Mouse (Mus musculus) forebrain, postnatal 0 days (tissue): ENCODE results near the gene Relt. TPM values are rescaled to one million over a fixed set of nuclear protein-coding genes. Genes with fewer than 3 reads are reported as not detected.
"Not testable (repeated sequence)": the region's sequence is repeated elsewhere in the genome, so short reads cannot be mapped to it uniquely, and the experiment has no call there.

Source experiments
- ATAC-seq: fragments of 200-750 bp; cut with Nextera tagmentation; 2 replicates; pipeline ENCODE4 v1.8.0; 2017; ENCODE audit warnings: mild to moderate bottlenecking, moderate library complexity
- DNase-seq: peaks from one replicate; pipeline ENCODE4 v3.0.0-alpha.2; 2015
- H3K27ac ChIP-seq: fragments of 300-500 bp; sonication (generic); 2 replicates; pipeline ENCODE4 v1.5.1; 2014; ENCODE audit warnings: low read depth, mild to moderate bottlenecking, antibody characterized with exemption, low read length, moderate library complexity, mixed read lengths
- H3K27me3 ChIP-seq: fragments of 300-500 bp; sonication (generic); 2 replicates; pipeline ENCODE4 v1.6.1; 2014; ENCODE audit warnings: mild to moderate bottlenecking, low read length, mixed read lengths; ENCODE audit not compliant: insufficient read depth
- H3K36me3 ChIP-seq: fragments of 300-500 bp; sonication (generic); 2 replicates; pipeline ENCODE4 v1.6.1; 2014; ENCODE audit warnings: mild to moderate bottlenecking, moderate library complexity; ENCODE audit not compliant: insufficient read depth
- H3K4me1 ChIP-seq: fragments of 300-500 bp; sonication (generic); 2 replicates; pipeline ENCODE4 v1.6.1; 2014; ENCODE audit warnings: antibody characterized with exemption; ENCODE audit not compliant: insufficient read depth
- H3K4me2 ChIP-seq: fragments of 300-500 bp; sonication (generic); 2 replicates; pipeline ENCODE4 v1.6.1; 2014; ENCODE audit warnings: low read depth, mild to moderate bottlenecking, moderate library complexity
- H3K4me3 ChIP-seq: fragments of 300-500 bp; sonication (generic); 2 replicates; pipeline ENCODE4 v1.5.1; 2014; ENCODE audit warnings: low read depth, low read length, mixed read lengths
- H3K9ac ChIP-seq: fragments of 300-500 bp; sonication (generic); 2 replicates; pipeline ENCODE4 v1.6.1; 2014; ENCODE audit warnings: mild to moderate bottlenecking
- H3K9me3 ChIP-seq: fragments of 300-500 bp; sonication (generic); 2 replicates; pipeline ENCODE4 v1.6.1; 2016; ENCODE audit warnings: low read length
- CTCF ChIP-seq: sonication (generic); IDR thresholded peaks from 2 replicates; pipeline ENCODE4 v1.5.1; 2016; ENCODE audit warnings: antibody characterized with exemption, control low read depth, low read depth
- WGBS: fragments of 180-500 bp; shearing (Covaris S2); extraction: QIAGEN DNeasy Blood & Tissue Kit; methylation state at CpG from one replicate; pipeline ENCODE4 v1.1.7; 2014; 5-methylcytosine and 5-hydroxymethylcytosine counted together
- polyA plus RNA-seq: library from polyadenylated mRNA; unstranded; fragments of >200 nt; fragmentation: Nextera tagmentation; extraction: Ambion mirVana; gene quantifications from 2 replicates; pipeline ENCODE4 v1.2.1, GENCODE M21; 2015
- total RNA-seq: library from RNA; depleted of rRNA; stranded (reverse); fragments of >200 nt; gene quantifications from 2 replicates; pipeline ENCODE4 v1.2.3, GENCODE M21; 2014

The Relt gene
- total and polyA plus RNA-seq, 2 experiments from 2014 or later: 4.4 to 8.3 TPM

DNA sequence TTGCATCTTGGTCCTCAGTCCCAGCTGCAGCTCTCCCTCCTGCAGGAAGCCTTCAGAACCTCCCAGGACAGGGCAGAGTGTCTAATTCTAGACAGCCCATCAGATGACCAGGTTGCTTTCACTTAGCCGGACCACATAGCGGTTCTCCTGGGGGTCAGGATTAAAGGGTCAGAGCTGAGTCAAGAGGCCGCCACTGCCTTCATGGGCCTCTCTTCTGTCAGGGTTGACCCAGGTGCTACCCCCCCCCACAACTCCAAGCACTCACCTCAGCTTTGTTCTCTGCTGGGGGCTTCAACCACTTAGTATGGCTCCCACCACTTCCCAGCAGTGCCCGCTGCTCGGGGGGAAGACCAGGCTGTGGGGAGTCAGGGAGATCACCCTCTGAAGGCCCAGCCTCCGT lies 16.1 kb downstream of the Relt start:
- H3K27ac ChIP-seq: no peak overlapping the region
- no peak overlapping the region for H3K4me3 ChIP-seq
- no peak overlapping the region for H3K4me2 ChIP-seq
- H3K27me3 ChIP-seq: no peaks in the 10 kb centered on the region
- H3K9ac ChIP-seq: no peak overlapping the region
- H3K36me3 ChIP-seq: no peaks in the 10 kb centered on the region
- peaks cover 8% of the 10 kb centered on the region; the same call in 1 of the 2 replicates for H3K4me1 ChIP-seq
- WGBS: 82% methylated on average over 6 of the region's 6 CpGs
- DNase-seq: no peak
- TF ChIP-seq CTCF: no peak
- ATAC-seq: no peak
- H3K9me3 ChIP-seq: no peaks in the 10 kb centered on the region

DNA sequence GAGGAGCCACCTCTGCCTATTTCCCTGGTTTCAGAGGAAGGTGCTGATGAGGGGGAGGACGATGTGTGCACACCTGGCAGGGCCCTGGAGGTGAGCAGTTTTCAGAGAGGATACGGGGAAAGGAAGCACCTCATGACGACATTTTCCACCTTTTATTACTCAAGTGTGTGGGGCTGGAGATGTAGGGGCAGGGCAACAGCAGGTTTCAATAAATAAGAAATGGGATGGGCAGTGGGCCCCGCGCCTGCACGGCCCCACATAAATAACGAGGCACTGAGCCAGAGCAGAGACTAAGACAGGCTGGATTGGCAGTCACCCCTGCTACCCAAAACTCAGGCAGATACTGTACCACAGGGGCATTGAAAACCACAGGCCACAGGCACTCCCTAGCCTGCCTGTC lies 17.2 kb downstream of the Relt start:
- not testable (repeated sequence) for H3K4me3 ChIP-seq, H3K9ac ChIP-seq, H3K4me2 ChIP-seq, H3K36me3 ChIP-seq, DNase-seq, H3K9me3 ChIP-seq, H3K4me1 ChIP-seq, ATAC-seq, H3K27ac ChIP-seq, H3K27me3 ChIP-seq
- 57% methylated on average over 7 of the region's 7 CpGs for WGBS

DNA sequence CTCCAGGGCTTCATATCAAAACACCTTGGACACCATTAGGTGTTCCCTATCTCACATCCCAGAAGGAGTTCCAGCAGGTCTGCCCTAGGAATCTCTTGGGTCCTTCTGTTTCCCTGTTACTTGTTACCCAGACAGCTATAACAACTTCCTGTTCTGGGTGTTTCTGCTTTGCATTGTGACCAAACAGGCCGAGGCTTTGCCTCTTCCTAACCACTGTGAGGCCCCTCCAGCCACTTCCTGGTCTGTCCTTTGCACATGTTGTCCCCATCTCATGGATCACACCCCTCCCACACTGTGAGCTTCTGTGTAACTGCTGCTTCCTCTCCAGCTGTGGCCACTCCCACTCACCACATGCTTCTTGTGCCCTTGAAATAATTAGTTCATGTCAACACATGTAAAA lies 17.8 kb downstream of the Relt start:
- DNase-seq: no peak
- TF ChIP-seq CTCF: no peak
- no peak overlapping the region for H3K4me3 ChIP-seq
- H3K9me3 ChIP-seq: no peaks in the 10 kb centered on the region
- H3K27ac ChIP-seq: no peak overlapping the region
- H3K27me3 ChIP-seq: no peaks in the 10 kb centered on the region
- H3K4me2 ChIP-seq: no peak overlapping the region
- H3K9ac ChIP-seq: no peak overlapping the region
- ATAC-seq: no peak
- H3K36me3 ChIP-seq: 0 out of 2 replicates have a peak, but pooled peaks cover 3% of the 10 kb centered on the region
- H3K4me1 ChIP-seq: no peaks in the 10 kb centered on the region
- WGBS: 66% methylated on average over 1 of the region's 1 CpGs

GRCm38 (mm10) chr7:100845026-100845400 lies 18.2 kb downstream of the Relt start:
- no peak for TF ChIP-seq CTCF
- Histone ChIP-seq H3K4me2 (no peak overlapping the region), H3K27ac (no peak overlapping the region), H3K4me1 (no peaks in the 10 kb centered on the region), H3K9ac (no peak overlapping the region), H3K4me3 (no peak overlapping the region), H3K27me3 (no peaks in the 10 kb centered on the region), H3K9me3 (no peaks in the 10 kb centered on the region), H3K36me3 (0 out of 2 replicates have a peak, but pooled peaks cover 3% of the 10 kb centered on the region)
- no peak for ATAC-seq
- no peak for DNase-seq

- TF ChIP-seq CTCF: no peak
- 51% methylated on average over 2 of the region's 2 CpGs for WGBS
Measured at GRCm38 (mm10) chr7:100844385-100845025, 18.7 kb downstream of the Relt start.

DNA sequence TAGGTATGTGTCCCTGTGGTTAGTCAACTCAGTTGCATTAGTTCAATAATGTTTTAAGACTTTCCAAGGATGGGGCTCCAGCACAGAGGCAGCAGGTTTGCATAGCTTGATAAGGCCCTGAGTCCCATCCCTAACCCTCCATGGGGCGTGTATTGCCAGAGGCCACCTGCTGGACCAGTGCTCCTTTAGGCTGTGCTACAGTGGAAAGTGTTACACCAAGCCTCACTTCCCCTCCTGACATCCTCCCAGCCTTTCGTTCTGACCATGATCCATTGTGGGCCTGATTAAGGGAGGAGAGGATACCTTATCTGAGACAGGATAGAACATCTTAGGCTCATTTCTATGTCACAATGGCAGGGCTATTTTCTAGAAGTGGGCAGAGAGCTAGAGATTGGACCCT lies 19.4 kb downstream of the Relt start:
- Histone ChIP-seq H3K36me3 (0 out of 2 replicates have a peak, but pooled peaks cover 3% of the 10 kb centered on the region), H3K27ac (no peak overlapping the region), H3K4me1 (no peaks in the 10 kb centered on the region), H3K4me3 (no peak overlapping the region), H3K4me2 (no peak overlapping the region), H3K27me3 (no peaks in the 10 kb centered on the region), H3K9ac (no peak overlapping the region), H3K9me3 (no peaks in the 10 kb centered on the region)
- DNase-seq: no peak
- no peak for TF ChIP-seq CTCF
- WGBS: 93% methylated on average over 2 of the region's 2 CpGs
- ATAC-seq: no peak

More at GRCm38 (mm10) chr7:100844385-100845025, 18.7 kb downstream of the Relt start:
- no peak overlapping the region for H3K4me2 ChIP-seq
- H3K4me3 ChIP-seq: no peak overlapping the region
- H3K4me1 ChIP-seq: no peaks in the 10 kb centered on the region
- no peak overlapping the region for H3K9ac ChIP-seq
- H3K27ac ChIP-seq: no peak overlapping the region
- DNase-seq (no peak), ATAC-seq (no peak)
- no peaks in the 10 kb centered on the region for H3K27me3 ChIP-seq
- no peaks in the 10 kb centered on the region for H3K9me3 ChIP-seq
- H3K36me3 ChIP-seq: 0 out of 2 replicates have a peak, but pooled peaks cover 3% of the 10 kb centered on the region

DNA sequence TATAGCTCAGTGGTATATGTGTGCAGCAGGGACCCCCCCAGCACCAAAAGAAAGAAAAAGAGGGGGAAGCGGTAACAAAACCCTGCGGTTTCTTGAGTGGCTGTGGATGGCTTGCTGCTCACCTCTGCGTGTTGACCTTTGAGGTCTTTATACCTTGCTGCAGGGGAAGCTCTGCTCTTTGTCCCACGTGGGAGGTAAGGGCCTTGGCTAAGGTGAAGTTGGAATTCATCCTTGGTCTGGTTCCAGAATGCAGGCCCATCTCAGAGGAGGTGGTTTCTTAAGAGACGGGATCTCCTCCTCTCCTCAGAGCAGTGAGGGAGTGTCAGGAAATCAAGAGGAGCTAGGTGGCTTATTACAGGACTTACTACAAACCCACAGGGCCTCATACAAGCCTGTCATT lies 21.1 kb downstream of the Relt start:
- Histone ChIP-seq H3K4me1 (no peaks in the 10 kb centered on the region), H3K36me3 (peaks cover 3% of the 10 kb centered on the region; the same call in 1 of the 2 replicates), H3K27ac (no peak overlapping the region), H3K9ac (no peak overlapping the region), H3K4me3 (no peak overlapping the region), H3K4me2 (no peak overlapping the region), H3K9me3 (no peaks in the 10 kb centered on the region), H3K27me3 (no peaks in the 10 kb centered on the region)
- DNase-seq: no peak
- 84% methylated on average over 5 of the region's 5 CpGs for WGBS
- no peak for TF ChIP-seq CTCF
- ATAC-seq: no peak
